Mouse (Mus musculus) MEL (cell line): ENCODE measurements around the gene Dnmt3l.

Source experiments
- EP300 ChIP-seq, 2 experiments: IDR thresholded peaks; 2 replicates each; pipeline ENCODE4 v1.6.1; 2011; ENCODE audit warnings: improper control_type of control experiment in 2 of 2, low read length in 2 of 2, low read depth in 1 of 2, mild to moderate bottlenecking in 1 of 2
- MAZ ChIP-seq: IDR thresholded peaks from 2 replicates; pipeline ENCODE4 v1.6.1; 2012; ENCODE audit warnings: low read depth, mild to moderate bottlenecking, inconsistent platforms, low read length, improper control_type of control experiment

DNA sequence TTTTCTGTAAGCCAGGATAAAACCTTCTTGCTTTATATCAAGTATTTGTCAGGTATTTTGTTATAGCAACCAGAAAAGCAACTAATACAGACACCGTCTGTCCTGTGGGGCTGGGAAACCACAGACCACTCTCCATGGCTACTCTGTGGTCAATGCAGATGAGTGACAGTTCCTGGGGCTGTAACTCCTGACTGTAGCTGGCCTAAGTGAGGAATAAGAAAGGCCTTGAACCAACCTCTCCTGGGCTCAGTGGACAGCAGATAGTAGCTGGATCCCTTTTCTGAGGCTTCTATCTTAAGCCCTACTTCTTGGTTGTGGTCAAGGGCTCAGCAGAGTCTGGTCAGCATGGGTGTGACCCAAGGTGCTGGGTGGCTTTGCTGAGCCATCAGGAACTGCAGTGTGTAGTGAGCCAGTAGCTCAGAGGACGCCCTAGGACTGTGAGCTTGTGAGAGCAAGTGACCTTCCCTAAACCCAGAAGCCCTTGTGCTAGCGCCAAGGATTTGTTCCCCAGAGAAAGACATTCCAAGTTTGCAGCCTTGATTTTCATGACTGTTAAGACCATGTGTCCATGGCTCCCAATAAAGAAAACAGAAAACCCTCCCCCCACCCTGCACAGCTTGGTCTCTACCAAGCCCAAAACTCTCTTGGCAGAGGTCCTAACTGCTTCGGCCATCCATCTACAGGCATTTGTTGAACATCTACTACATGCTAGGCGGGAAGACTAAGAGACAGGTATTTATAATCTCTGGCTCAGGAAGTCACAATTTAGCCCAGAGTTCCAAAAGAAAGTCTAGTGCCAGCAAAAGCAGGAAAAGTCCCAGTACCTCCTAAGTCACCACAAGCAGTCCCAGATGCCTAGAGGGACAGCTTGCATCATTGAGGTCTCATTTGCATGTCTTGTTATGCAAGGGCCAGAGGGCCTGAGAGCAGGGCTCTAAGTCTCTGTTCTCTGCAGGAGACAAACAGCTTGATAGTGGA lies 54.5 kb downstream of the Dnmt3l start:
- TF ChIP-seq MAZ (no peak), EP300 (IDR thresholded peaks at IDR 0.05; ENCODE audit: low read depth in 1 of 2, low read length in 2 of 2) (no peak)
